Mouse (Mus musculus): Measurements from ENCODE around the gene Wdr6. TPM values are rescaled to one million over a fixed set of nuclear protein-coding genes. Genes with fewer than 3 reads are reported as not detected.
A peak's percentile ranks its signal among the peaks of the same experiment; 100 is the strongest.

Gene Wdr6
- polyA plus RNA-seq, 1 experiment from 2014 or later: 95.0 TPM

GRCm38 (mm10) chr9:108594354-108594753 lies 15.8 kb upstream of the Wdr6 start:
- H3K9me3 ChIP-seq: no peaks in the 10 kb centered on the region
- no peak for ATAC-seq (ENCODE audit: insufficient number of reproducible peaks, low FRiP score, low TSS enrichment, low read depth)
- H3K27me3 ChIP-seq: no peaks in the 10 kb centered on the region
- H3K27ac ChIP-seq: no peak overlapping the region
- 80% methylated on average over 3 of the region's 3 CpGs for WGBS
- no peaks in the 10 kb centered on the region for H3K36me3 ChIP-seq
- H3K9ac ChIP-seq: no peak overlapping the region
- no peak overlapping the region for H3K4me3 ChIP-seq
- peaks cover 18% of the 10 kb centered on the region; the same call in 1 of the 2 replicates for H3K4me1 ChIP-seq
- H3K4me2 ChIP-seq: no peak overlapping the region

GRCm38 (mm10) chr9:108591462-108591861 lies 12.9 kb upstream of the Wdr6 start:
- Histone ChIP-seq H3K4me1 (peaks cover 20% of the 10 kb centered on the region), H3K9ac (no peak overlapping the region), H3K27ac (no peak overlapping the region), H3K4me3 (no peak overlapping the region), H3K27me3 (no peaks in the 10 kb centered on the region), H3K36me3 (no peaks in the 10 kb centered on the region), H3K9me3 (no peaks in the 10 kb centered on the region), H3K4me2 (no peak overlapping the region)
- WGBS: 87% methylated on average over 4 of the region's 4 CpGs
- no peak for ATAC-seq (ENCODE audit: insufficient number of reproducible peaks, low FRiP score, low TSS enrichment, low read depth)

DNA sequence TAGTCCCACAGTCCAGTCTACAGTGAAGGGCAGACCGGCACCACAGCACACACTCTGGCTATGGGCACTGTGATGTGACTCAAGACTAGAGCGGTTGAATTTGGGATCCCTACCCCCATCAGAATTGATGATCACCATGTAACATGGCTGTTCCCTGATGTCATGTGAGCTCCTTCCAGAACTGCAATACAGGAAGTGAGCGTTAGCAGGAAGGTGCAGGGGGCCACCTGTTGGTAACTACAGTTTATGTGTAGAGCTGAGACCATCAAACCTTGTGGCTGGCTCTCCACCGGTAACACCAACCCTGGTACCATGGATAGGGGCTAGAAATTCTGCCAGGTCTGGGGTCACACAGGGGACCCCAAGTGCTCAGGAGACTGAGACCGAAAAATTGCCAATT lies 10.7 kb upstream of the Wdr6 start:
- no peak overlapping the region for H3K4me2 ChIP-seq
- no peaks in the 10 kb centered on the region for H3K9me3 ChIP-seq
- H3K4me1 ChIP-seq: peaks cover 17% of the 10 kb centered on the region
- no peaks in the 10 kb centered on the region for H3K27me3 ChIP-seq
- WGBS: 63% methylated on average over 5 of the region's 5 CpGs
- H3K27ac ChIP-seq: no peak overlapping the region
- H3K36me3 ChIP-seq: no peaks in the 10 kb centered on the region
- H3K9ac ChIP-seq: no peak overlapping the region
- ATAC-seq (ENCODE audit: insufficient number of reproducible peaks, low FRiP score, low TSS enrichment, low read depth): no peak
- H3K4me3 ChIP-seq: no peak overlapping the region

GRCm38 (mm10) chr9:108587571-108588180 lies 9.1 kb upstream of the Wdr6 start:
- Histone ChIP-seq H3K4me2 (peak overlapping the region; percentile 29), H3K4me3 (no peak overlapping the region), H3K27me3 (no peaks in the 10 kb centered on the region), H3K27ac (peak overlapping the region; percentile 69), H3K4me1 (peaks cover 17% of the 10 kb centered on the region), H3K36me3 (0 out of 2 replicates have a peak, but pooled peaks cover 4% of the 10 kb centered on the region), H3K9me3 (no peaks in the 10 kb centered on the region), H3K9ac (no peak overlapping the region)
- peak; percentile 80 for ATAC-seq (ENCODE audit: insufficient number of reproducible peaks, low FRiP score, low TSS enrichment, low read depth)
- WGBS: 5% methylated on average over 14 of the region's 14 CpGs

DNA sequence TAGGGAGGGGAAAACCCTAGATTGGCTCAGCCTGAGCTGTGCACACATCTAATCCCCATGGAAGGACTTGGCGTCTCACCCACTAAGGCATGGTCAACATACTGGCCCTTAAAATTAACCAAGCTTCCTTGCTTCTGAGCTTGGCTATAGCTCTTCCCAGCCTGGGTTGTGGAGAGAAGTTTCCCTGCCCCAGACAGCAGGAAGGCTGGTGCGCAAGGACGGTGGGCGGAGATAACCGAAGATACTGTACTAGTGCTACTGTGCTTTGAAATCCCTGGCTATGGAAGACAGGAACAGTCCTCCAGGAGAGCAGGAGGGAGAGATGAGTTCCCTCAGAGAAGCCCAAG lies 778 bp upstream of the Wdr6 start:
- Histone ChIP-seq H3K9me3 (no peaks in the 10 kb centered on the region), H3K4me2 (peak overlapping the region; percentile 69), H3K4me3 (peak overlapping the region; percentile 73), H3K9ac (no peak overlapping the region), H3K27ac (peak overlapping the region; percentile 93), H3K27me3 (no peaks in the 10 kb centered on the region), H3K4me1 (peaks cover 40% of the 10 kb centered on the region), H3K36me3 (peaks cover 29% of the 10 kb centered on the region)
- 67% methylated on average over 5 of the region's 5 CpGs for WGBS
- ATAC-seq (ENCODE audit: insufficient number of reproducible peaks, low FRiP score, low TSS enrichment, low read depth): no peak

DNA sequence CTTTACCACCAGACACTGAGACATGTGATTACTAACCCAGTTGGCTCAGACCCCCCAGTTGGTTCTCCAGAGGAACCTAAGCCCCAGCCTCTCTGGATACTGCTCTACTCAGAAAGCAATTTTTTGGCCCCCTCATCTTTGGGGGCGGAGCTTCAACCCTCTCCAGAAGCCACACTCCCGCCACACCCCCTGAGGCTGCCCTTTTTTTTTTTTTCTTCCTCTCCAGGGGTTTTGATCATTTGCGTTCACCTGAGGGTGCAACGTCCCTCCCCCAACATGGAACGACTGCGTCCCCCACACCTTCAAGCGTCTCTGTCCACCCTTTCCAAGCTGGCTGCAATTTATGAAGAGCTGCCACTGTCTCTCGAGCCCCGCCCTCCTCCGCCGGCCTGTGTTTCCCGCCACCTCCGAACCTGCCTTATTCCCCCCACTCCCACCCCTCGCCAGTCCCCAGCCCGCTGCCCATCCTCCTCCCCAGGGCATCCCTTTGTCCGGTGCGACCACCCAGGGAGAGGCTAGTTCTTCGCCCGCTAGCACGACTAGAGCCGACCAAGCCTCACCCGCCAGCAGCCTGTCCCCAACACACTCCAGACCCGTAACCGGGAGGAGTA lies 500 bp downstream of the Wdr6 start:
- Histone ChIP-seq H3K4me3 (peak overlapping the region; percentile 73), H3K4me2 (peak overlapping the region; percentile 69), H3K36me3 (peaks cover 39% of the 10 kb centered on the region), H3K9ac (peak overlapping the region; percentile 74), H3K27ac (peak overlapping the region; percentile 93), H3K4me1 (peaks cover 48% of the 10 kb centered on the region), H3K27me3 (no peaks in the 10 kb centered on the region), H3K9me3 (no peaks in the 10 kb centered on the region)
- no peak for ATAC-seq (ENCODE audit: insufficient number of reproducible peaks, low FRiP score, low TSS enrichment, low read depth)
- under 1% methylated on average over 24 of the region's 24 CpGs for WGBS

GRCm38 (mm10) chr9:108577025-108577424 lies 1.5 kb downstream of the Wdr6 start:
- no peak for ATAC-seq (ENCODE audit: insufficient number of reproducible peaks, low FRiP score, low TSS enrichment, low read depth)
- H3K4me1 ChIP-seq: peaks cover 48% of the 10 kb centered on the region
- H3K9me3 ChIP-seq: no peaks in the 10 kb centered on the region
- H3K27ac ChIP-seq: peak overlapping the region; percentile 93; the same call in 1 of the 2 replicates
- WGBS: 43% methylated on average over 6 of the region's 6 CpGs
- peaks cover 48% of the 10 kb centered on the region for H3K36me3 ChIP-seq
- H3K4me2 ChIP-seq: peak overlapping the region; percentile 69
- H3K9ac ChIP-seq: no peak overlapping the region
- no peaks in the 10 kb centered on the region for H3K27me3 ChIP-seq
- peak overlapping the region; percentile 73 for H3K4me3 ChIP-seq

DNA sequence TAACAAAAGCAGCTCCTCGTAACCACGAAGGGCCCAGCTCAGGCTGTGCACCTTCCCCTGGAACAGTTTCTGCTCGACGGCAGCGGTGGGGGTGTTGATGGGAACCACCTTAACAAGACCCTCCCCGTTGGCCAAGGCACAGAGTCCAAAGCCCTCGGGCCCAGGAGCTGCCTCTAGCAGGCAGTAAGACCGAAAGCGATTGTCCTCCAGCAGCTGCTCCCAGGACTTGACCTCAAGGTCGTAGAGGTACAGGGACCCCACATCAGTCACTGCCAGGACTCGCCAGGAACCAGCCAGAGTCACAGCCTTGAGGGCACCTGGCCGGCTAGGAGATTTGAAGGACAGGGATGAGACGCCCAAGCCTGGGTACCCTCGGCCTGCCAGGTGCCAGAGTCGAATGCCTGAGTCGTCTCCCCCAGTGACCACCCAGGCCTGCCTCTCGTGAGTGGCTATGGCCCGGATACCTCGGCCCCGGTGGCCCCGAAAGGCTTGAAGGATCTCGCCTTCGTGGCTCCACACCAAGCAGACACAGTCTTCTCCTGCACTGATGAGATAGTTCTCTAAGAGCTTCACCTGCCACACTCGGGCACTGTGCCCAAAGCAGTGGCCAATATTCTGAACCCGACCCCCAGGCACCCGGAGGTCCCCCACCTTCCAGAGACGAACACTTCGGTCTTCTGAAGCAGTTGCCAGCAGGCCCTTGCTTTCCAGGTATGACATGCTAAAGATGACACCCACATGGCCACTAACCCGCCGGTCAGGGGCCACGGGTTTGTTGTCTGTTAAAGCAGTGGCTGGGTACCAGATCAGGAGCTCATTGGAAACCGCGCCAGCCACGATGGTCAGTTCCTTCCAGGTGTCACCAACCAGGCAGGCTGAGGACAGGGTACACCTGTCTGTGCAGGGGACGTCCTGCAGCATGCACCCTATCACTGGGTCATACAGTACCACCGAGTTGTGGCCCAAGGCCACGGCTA lies 2.9 kb downstream of the Wdr6 start:
- Histone ChIP-seq H3K4me2 (no peak overlapping the region), H3K9me3 (no peaks in the 10 kb centered on the region), H3K27ac (no peak overlapping the region), H3K36me3 (peaks cover 55% of the 10 kb centered on the region), H3K4me1 (peaks cover 53% of the 10 kb centered on the region), H3K4me3 (no peak overlapping the region), H3K9ac (no peak overlapping the region), H3K27me3 (no peaks in the 10 kb centered on the region)
- 86% methylated on average over 37 of the region's 37 CpGs for WGBS
- ATAC-seq (ENCODE audit: insufficient number of reproducible peaks, low FRiP score, low TSS enrichment, low read depth): no peak

- no peak overlapping the region for H3K9ac ChIP-seq
- no peak for ATAC-seq (ENCODE audit: insufficient number of reproducible peaks, low FRiP score, low TSS enrichment, low read depth)
- no peak overlapping the region for H3K4me2 ChIP-seq
- no peak overlapping the region for H3K4me3 ChIP-seq
- no peaks in the 10 kb centered on the region for H3K27me3 ChIP-seq
- peaks cover 55% of the 10 kb centered on the region for H3K36me3 ChIP-seq
- H3K4me1 ChIP-seq: peaks cover 60% of the 10 kb centered on the region
- no peaks in the 10 kb centered on the region for H3K9me3 ChIP-seq
- WGBS: 88% methylated on average over 12 of the region's 12 CpGs
- no peak overlapping the region for H3K27ac ChIP-seq
Observed at GRCm38 (mm10) chr9:108574921-108575320, 3.6 kb downstream of the Wdr6 start.

DNA sequence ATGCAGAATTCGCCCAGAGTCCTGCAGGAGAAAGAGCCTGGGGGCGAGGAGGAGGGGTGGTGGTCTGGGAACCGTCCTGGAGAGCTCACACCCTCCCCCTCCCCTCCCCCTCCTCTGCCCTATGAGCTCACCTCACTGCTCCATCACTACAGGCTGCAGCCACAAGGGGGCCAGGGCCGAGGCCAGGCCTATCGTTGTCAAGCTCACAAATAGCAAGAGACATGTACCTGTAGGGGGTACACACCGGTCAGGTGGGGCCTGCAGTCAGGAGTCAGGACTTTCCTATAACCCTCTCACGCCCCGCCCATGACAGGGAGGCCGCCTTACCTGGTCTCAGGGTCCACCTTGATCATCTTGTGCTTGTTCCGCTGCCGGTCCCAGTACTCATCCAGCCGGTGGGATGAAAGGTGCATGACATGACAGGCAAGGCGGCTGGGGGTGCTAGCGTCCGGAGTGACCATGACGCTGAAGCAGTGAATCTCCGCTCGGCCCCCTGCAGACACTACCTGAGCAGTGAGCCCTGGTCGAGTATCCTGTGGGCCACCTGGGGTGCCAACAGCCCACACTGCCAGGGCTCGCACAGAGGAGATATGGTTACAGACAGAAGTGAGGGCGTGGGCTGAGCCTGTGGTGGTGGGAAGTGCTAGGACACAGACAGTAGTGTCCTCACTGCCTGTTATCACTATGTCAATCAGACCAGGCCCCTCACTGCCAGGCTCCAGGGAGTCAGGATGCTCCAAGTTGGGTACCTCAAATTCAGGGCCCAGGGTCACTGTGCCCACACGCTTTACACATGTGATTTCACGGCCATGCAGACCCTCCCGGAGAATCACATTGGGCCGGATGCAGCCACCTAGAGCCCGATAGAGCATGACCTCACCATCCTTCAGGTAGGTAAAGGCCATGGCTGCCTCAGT lies 4.5 kb downstream of the Wdr6 start:
- Histone ChIP-seq H3K4me1 (peaks cover 60% of the 10 kb centered on the region), H3K9me3 (no peaks in the 10 kb centered on the region), H3K27ac (no peak overlapping the region), H3K27me3 (no peaks in the 10 kb centered on the region), H3K4me3 (no peak overlapping the region), H3K36me3 (peaks cover 55% of the 10 kb centered on the region), H3K4me2 (no peak overlapping the region), H3K9ac (no peak overlapping the region)
- no peak for ATAC-seq (ENCODE audit: insufficient number of reproducible peaks, low FRiP score, low TSS enrichment, low read depth)
- 59% methylated on average over 26 of the region's 26 CpGs for WGBS

DNA sequence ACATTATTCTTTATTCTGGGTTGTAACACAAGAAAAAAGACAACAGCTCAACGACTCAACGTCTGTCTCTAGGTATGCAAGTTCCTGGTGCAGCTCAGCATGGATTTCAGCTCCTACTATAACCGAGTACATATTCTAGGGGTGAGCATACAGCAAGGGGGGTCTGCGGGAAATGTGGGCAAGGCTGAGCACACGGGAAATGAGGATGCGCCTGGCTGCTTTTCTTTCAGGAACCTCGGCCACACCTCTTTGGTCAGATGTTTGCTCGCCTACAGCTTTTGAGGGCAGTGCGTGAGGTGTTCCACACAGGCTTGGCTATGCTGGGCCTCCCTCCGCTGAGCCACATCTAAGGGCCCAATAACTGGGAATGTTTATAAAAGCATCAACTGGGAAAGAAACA lies 6.2 kb downstream of the Wdr6 start:
- ATAC-seq (ENCODE audit: insufficient number of reproducible peaks, low FRiP score, low TSS enrichment, low read depth): no peak
- no peak overlapping the region for H3K4me2 ChIP-seq

More for the DNA sequence above, 6.2 kb downstream of the Wdr6 start:
- WGBS: 83% methylated on average over 10 of the region's 10 CpGs
- H3K27me3 ChIP-seq: no peaks in the 10 kb centered on the region
- H3K4me1 ChIP-seq: peaks cover 64% of the 10 kb centered on the region
- no peaks in the 10 kb centered on the region for H3K9me3 ChIP-seq
- H3K36me3 ChIP-seq: peaks cover 55% of the 10 kb centered on the region
- H3K27ac ChIP-seq: no peak overlapping the region
- no peak overlapping the region for H3K4me3 ChIP-seq
- no peak overlapping the region for H3K9ac ChIP-seq
